Mouse (Mus musculus) olfactory bulb, adult 2 months (tissue): ENCODE measurements around the gene Wnt3.

ENCODE experiments used
- CTCF ChIP-seq: fragments of 200-500 bp; IDR thresholded peaks from 2 replicates; pipeline ENCODE4 v1.5.1; 2012; ENCODE audit warnings: low read depth, mild to moderate bottlenecking, low read length, moderate library complexity; ENCODE audit not compliant: insufficient read depth
- POLR2A ChIP-seq: fragments of 200-500 bp; IDR thresholded peaks from 2 replicates; pipeline ENCODE4 v1.6.1; 2012; ENCODE audit warnings: mild to moderate bottlenecking, low read depth, low read length, moderate library complexity; ENCODE audit not compliant: insufficient read depth

DNA sequence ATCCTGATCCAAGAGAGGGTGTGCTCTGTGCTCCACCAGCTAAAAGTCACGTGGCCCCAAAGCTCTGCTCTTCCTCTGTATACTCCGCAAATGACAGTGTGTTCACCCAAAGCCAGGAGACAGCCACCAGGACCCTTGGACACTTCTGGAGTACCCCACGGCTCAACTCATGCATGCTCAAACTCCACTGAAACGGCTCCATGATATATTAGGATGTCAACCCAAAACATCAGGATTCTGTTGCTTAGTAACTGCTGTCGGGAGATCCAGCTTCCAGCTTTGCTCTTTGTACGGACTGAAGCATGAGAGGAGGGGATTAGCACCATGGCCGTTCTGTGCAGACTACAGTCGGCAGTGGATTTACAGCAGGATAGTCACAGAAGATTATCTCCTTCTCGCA, 80.3 kb downstream of the Wnt3 start:
- TF ChIP-seq POLR2A (no peak), CTCF (no peak)
